8 mouse cellular contexts compared by ENCODE assay signal in the genomic region with DNA sequence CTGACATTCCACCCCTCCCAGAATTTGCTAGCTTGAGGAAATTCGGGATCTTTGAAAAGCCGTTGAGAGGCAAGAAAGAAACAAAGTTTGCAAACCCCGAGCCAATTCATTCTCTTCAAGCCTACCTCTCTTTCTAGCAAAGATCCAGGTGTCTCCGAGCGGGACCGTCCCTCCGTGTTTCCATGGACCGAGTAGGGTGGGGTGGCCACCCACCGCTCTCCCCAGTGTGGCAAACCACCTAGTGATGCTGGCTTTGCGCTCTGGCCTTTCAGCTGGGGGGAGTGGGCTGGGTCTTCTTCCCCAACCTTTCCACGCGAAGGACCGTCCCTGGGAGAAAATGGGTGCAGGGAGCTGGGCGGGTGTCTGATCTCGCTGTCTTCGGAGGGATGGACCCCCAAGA. TPM values are rescaled to one million over a fixed set of nuclear protein-coding genes. Genes with fewer than 3 reads are reported as not detected.
DNase-seq lines count a peak whose midpoint lies in the region; ATAC-seq and TF ChIP-seq lines count a peak whose summit lies in the region.

No protein-coding gene starts in this region.

- peak overlapping the region; percentile 82 for H3K27ac ChIP-seq in heart, embryonic 12.5 days (ENCODE audit: poor library complexity, severe bottlenecking)
- peak overlapping the region; percentile 77 for H3K27ac ChIP-seq in embryonic facial prominence, embryonic 14.5 days (replicated peaks; ENCODE audit: low read depth, low read length)
- peak overlapping the region; percentile 53 for H3K27ac ChIP-seq in limb, embryonic 10.5 days
- H3K27ac ChIP-seq in small intestine, adult 2 months (ENCODE audit: insufficient read depth, low read depth, low read length), result peak overlapping the region; percentile 8; the same call in 1 of the 2 replicates

- DNase-seq in heart, postnatal 14 days, result no peak
- DNase-seq in embryonic facial prominence, embryonic 14.5 days (ENCODE audit: low spot score), result no peak
- no peak for DNase-seq in limb, embryonic 10.5 days (ENCODE audit: low spot score)
- DNase-seq in ovary, postnatal 10 days (ENCODE audit: low spot score), result no peak
- DNase-seq in urinary bladder, postnatal 10 days (ENCODE audit: low spot score), result no peak

- H3K4me2 ChIP-seq in heart, embryonic 12.5 days, result peak overlapping the region; percentile 87
- H3K4me2 ChIP-seq in embryonic facial prominence, embryonic 14.5 days (ENCODE audit: low read depth, low read length), result peak overlapping the region; percentile 67

- peaks cover 3% of the 10 kb centered on the region; the same call in 1 of the 2 replicates for H3K27me3 ChIP-seq in heart, embryonic 12.5 days (replicated peaks)
- H3K27me3 ChIP-seq in embryonic facial prominence, embryonic 14.5 days (replicated peaks; ENCODE audit: control insufficient read depth, insufficient read depth, low read length), result no peaks in the 10 kb centered on the region
- H3K27me3 ChIP-seq in limb, embryonic 10.5 days (ENCODE audit: low read depth, poor library complexity, severe bottlenecking), result peaks cover 59% of the 10 kb centered on the region
- no peaks in the 10 kb centered on the region for H3K27me3 ChIP-seq in small intestine, adult 2 months (ENCODE audit: control insufficient read depth, insufficient read depth, low read length)

- 0 out of 2 replicates have a peak, but pooled peaks cover 3% of the 10 kb centered on the region for H3K36me3 ChIP-seq in heart, embryonic 12.5 days
- no peaks in the 10 kb centered on the region for H3K36me3 ChIP-seq in embryonic facial prominence, embryonic 14.5 days (ENCODE audit: control insufficient read depth, insufficient read depth, low read length)
- no peaks in the 10 kb centered on the region for H3K36me3 ChIP-seq in limb, embryonic 10.5 days
- H3K36me3 ChIP-seq in small intestine, adult 2 months (ENCODE audit: control insufficient read depth, insufficient read depth, low read length), result no peaks in the 10 kb centered on the region

- H3K4me1 ChIP-seq in heart, embryonic 12.5 days (replicated peaks), result peaks cover 59% of the 10 kb centered on the region
- peaks cover 29% of the 10 kb centered on the region for H3K4me1 ChIP-seq in embryonic facial prominence, embryonic 14.5 days (ENCODE audit: control insufficient read depth, insufficient read depth, low read length)
- H3K4me1 ChIP-seq in limb, embryonic 10.5 days, result peaks cover 45% of the 10 kb centered on the region
- peaks cover 2% of the 10 kb centered on the region for H3K4me1 ChIP-seq in small intestine, adult 2 months (ENCODE audit: control insufficient read depth, insufficient read depth, insufficient read length, low read length)

- no peak for TF ChIP-seq POLR2A in small intestine, adult 2 months (IDR thresholded peaks at IDR 0.05; ENCODE audit: low read depth, low read length)

- 1% methylated on average over 16 of the region's 16 CpGs for WGBS in heart, embryonic 12.5 days
- WGBS in embryonic facial prominence, embryonic 14.5 days, result 0% methylated on average over 16 of the region's 16 CpGs
- WGBS in limb, embryonic 10.5 days, result under 1% methylated on average over 16 of the region's 16 CpGs
- under 1% methylated on average over 16 of the region's 16 CpGs for WGBS in small intestine, adult 2 months

- H3K4me3 ChIP-seq in heart, embryonic 12.5 days, result peak overlapping the region; percentile 86
- peak overlapping the region; percentile 57 for H3K4me3 ChIP-seq in embryonic facial prominence, embryonic 14.5 days (ENCODE audit: low read depth, low read length)
- H3K4me3 ChIP-seq in limb, embryonic 10.5 days, result peak overlapping the region; percentile 61
- peak overlapping the region; percentile 72 for H3K4me3 ChIP-seq in small intestine, adult 2 months (ENCODE audit: low read depth, low read length)

- intact Hi-C loops in heart, postnatal 14 days (cut with DNase I), result loop anchor here (2.0 to 5.0 kb wide), 2 partner anchors 64 to 97 kb away; no protein-coding TSS in a partner anchor

- TF ChIP-seq CTCF in small intestine, adult 2 months (IDR thresholded peaks at IDR 0.05; ENCODE audit: extremely low read depth, insufficient read length, insufficient replicate concordance, low read depth, low read length), result no peak

- peak; percentile 51 for ATAC-seq in heart, embryonic 12.5 days (ENCODE audit: insufficient number of reproducible peaks, low FRiP score)
- peak; percentile 29 for ATAC-seq in CD4-positive, CD25-positive, alpha-beta regulatory T cell, adult 4 months
- no peak; the same call in 1 of the 2 replicates for ATAC-seq in embryonic facial prominence, embryonic 14.5 days (ENCODE audit: low read depth)

- peak overlapping the region; percentile 82 for H3K9ac ChIP-seq in heart, embryonic 12.5 days
- H3K9ac ChIP-seq in embryonic facial prominence, embryonic 14.5 days (ENCODE audit: low read depth, low read length), result peak overlapping the region; percentile 66

- no peaks in the 10 kb centered on the region for H3K9me3 ChIP-seq in heart, embryonic 12.5 days (replicated peaks)
- H3K9me3 ChIP-seq in embryonic facial prominence, embryonic 14.5 days (ENCODE audit: control insufficient read depth, low read length), result no peaks in the 10 kb centered on the region
- no peaks in the 10 kb centered on the region for H3K9me3 ChIP-seq in limb, embryonic 10.5 days (replicated peaks)

RNA-seq across cellular contexts. Expression of gene Atp2b4, which starts 0.3 kb away (rescaled TPM):
- polyA plus RNA-seq in heart, embryonic 12.5 days (2016; fragmentation: Nextera tagmentation; extraction: Ambion mirVana), result 24.5 and 29.6 TPM in 2 replicates
- total RNA-seq in heart, postnatal 14 days (2021), result 10 to 100 TPM; 29.9 to 32.2 TPM
- polyA plus RNA-seq in CD4-positive, CD25-positive, alpha-beta regulatory T cell, adult 4 months (2017; shearing (Covaris generic)), result 10 to 100 TPM in 1 of 2 experiments, 1 to 10 TPM in 1; 9.6 to 12.8 TPM
- polyA plus RNA-seq in embryonic facial prominence, embryonic 14.5 days (2014; fragmentation: Nextera tagmentation; extraction: Ambion mirVana), result 22.9 and 23.4 TPM in 2 replicates
- 2.5 and 3.5 TPM in 2 replicates for polyA plus RNA-seq in limb, embryonic 10.5 days (2016; fragmentation: Nextera tagmentation; extraction: Ambion mirVana)
- 5.0 and 5.5 TPM in 2 replicates for polyA plus RNA-seq in small intestine, adult 2 months (2012; rRNA removed)

Comparison
In these comparisons a context has a peak if more than half of its experiments do, and no peak if none do; other contexts are left out.
1. H3K27ac ChIP-seq: peak in every context shown above with its lines; median percentile 82 in heart, embryonic 12.5 days; 77 in embryonic facial prominence, embryonic 14.5 days; 53 in limb, embryonic 10.5 days; 8 in small intestine, adult 2 months.